Mouse (Mus musculus): ENCODE results near the gene Sbf2.

DNA sequence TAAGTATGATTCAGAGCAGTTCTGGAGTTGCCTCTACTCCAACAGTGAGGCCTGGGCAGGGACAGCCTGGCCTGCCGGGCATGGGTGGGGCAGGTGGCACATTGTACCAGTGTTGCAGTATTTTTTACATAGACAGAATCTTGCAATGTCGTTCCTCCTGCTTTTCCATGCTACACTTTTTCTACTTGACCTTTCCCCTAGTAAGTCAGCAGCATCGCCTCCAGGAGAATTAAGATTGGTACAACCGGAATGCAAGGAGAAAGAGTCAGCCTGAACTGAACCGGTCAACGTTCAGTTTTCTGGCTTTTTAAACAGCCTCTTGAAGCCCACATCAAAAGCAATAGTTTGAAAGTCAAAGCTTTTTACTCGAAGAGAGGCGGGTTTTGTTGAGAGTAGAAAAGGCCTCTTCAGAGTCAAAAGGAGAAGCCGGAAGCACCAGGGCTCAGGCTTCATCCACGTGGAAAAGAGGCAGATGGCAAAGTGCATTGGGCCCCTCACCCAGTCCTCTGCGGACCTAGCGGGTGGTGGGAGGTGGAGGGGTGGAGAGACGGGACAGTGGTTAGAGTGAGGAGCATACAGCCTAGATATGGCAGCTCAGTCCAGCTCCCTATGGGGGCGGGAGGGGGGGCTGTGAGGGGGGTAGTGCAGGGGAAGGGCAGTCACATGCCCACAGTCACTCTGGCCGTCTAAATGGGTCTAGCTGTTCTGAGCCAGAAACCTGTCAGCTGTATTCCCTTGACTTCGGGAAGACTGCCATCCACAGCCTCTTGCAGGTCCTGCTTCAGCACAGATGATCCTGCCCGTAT is 23.8 kb upstream of the Sbf2 start:
- TF ChIP-seq CTCF (IDR thresholded peaks at IDR 0.05; ENCODE audit: control insufficient read depth, insufficient read depth, insufficient replicate concordance, low read depth, low read length) (no peak), POLR2A (IDR thresholded peaks at IDR 0.05; ENCODE audit: control insufficient read depth, low read depth, low read length) (no peak)
